25 mouse cellular contexts compared by ENCODE assay signal in the genomic region with DNA sequence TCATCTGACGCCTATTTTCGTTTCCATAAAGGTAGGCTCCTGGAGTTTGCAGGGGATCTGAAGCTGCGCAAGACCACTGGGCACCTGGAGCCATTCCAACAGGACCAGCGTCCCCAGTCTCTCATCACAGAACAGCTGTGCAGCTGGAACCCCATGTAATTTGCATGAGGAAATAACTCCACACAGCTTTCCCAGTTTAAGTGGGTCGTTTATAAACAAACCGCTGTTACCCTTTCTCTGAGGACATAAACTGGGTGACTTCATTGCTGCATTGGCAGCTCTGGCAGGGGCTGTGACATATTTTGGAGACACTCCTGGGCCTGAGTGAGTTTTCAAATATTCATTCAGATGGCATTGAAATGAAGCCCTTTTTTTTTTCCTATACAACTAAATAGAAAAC.
"Had no signal": no experiment of that assay in that cellular context is flagged by ENCODE, and none has a peak within 500 bp of the region (broad histone marks: within the 10 kb centered on the region; RNA-seq: fewer than 3 reads in every experiment).

No protein-coding gene starts in this region.

- H3K9ac ChIP-seq: heart, embryonic 12.5 days; hindbrain, embryonic 13.5 days; hindbrain, embryonic 15.5 days; intestine, embryonic 15.5 days; kidney, embryonic 15.5 days; limb, embryonic 12.5 days had no signal

- H3K4me1 ChIP-seq: heart, embryonic 10.5 days; heart, embryonic 12.5 days; hindbrain, embryonic 10.5 days; hindbrain, embryonic 15.5 days; intestine, embryonic 15.5 days; kidney, embryonic 15.5 days; limb, embryonic 10.5 days; limb, embryonic 12.5 days had no signal

- H3K27ac ChIP-seq: gastrocnemius, adult 2 months; heart, embryonic 10.5 days; hindbrain, embryonic 10.5 days; hindbrain, embryonic 13.5 days; hindbrain, embryonic 15.5 days; intestine, embryonic 15.5 days; kidney, embryonic 15.5 days; kidney, postnatal 0 days; left cerebral cortex, adult 2 months; limb, embryonic 10.5 days; limb, embryonic 12.5 days had no signal

- H3K4me3 ChIP-seq: gastrocnemius, adult 2 months; heart, embryonic 10.5 days; heart, embryonic 12.5 days; hindbrain, embryonic 10.5 days; hindbrain, embryonic 13.5 days; hindbrain, embryonic 15.5 days; intestine, embryonic 15.5 days; kidney, embryonic 15.5 days; left cerebral cortex, adult 2 months; limb, embryonic 10.5 days; limb, embryonic 12.5 days had no signal

- H3K36me3 ChIP-seq: heart, embryonic 10.5 days; heart, embryonic 12.5 days; hindbrain, embryonic 10.5 days; hindbrain, embryonic 13.5 days; hindbrain, embryonic 15.5 days; intestine, embryonic 15.5 days; kidney, embryonic 15.5 days; limb, embryonic 10.5 days; limb, embryonic 12.5 days had no signal

- H3K4me2 ChIP-seq: heart, embryonic 12.5 days; hindbrain, embryonic 13.5 days; hindbrain, embryonic 15.5 days; intestine, embryonic 15.5 days; kidney, embryonic 15.5 days; limb, embryonic 12.5 days; liver, embryonic 11.5 days had no signal

- ATAC-seq: inflammation-experienced regulatory T-cells, adult 6 months; intestine, embryonic 15.5 days; intestine, postnatal 0 days had no signal

- H3K27me3 ChIP-seq: heart, embryonic 12.5 days; hindbrain, embryonic 13.5 days; hindbrain, embryonic 15.5 days; intestine, embryonic 15.5 days; kidney, embryonic 15.5 days; limb, embryonic 12.5 days had no signal

- DNase-seq: gastrocnemius, adult 2 months; gastrocnemius, postnatal 10 days; gastrocnemius, postnatal 25 days; heart, adult 18-20 months; heart, postnatal 10 days; heart, postnatal 4 days; kidney, adult 18-20 months; kidney, adult 9 months; kidney, postnatal 14 days; kidney, postnatal 36 days; liver had no signal

- H3K9me3 ChIP-seq: heart, embryonic 10.5 days; heart, embryonic 12.5 days; hindbrain, embryonic 10.5 days; hindbrain, embryonic 13.5 days; hindbrain, embryonic 15.5 days; intestine, embryonic 15.5 days; kidney, embryonic 15.5 days; limb, embryonic 10.5 days; limb, embryonic 12.5 days had no signal
